Mouse (Mus musculus) regulatory T cell (primary cell): ENCODE results near the gene Mapkbp1.

Source experiments
- in situ Hi-C: fragments of 300-600 bp; cut with MboI, MseI; formaldehyde crosslinking; loops from one replicate; pipeline ENCODE4 v1.15.1; 2025; ENCODE audit warnings: high pct_unique_total_duplicates

The Mapkbp1 gene

DNA sequence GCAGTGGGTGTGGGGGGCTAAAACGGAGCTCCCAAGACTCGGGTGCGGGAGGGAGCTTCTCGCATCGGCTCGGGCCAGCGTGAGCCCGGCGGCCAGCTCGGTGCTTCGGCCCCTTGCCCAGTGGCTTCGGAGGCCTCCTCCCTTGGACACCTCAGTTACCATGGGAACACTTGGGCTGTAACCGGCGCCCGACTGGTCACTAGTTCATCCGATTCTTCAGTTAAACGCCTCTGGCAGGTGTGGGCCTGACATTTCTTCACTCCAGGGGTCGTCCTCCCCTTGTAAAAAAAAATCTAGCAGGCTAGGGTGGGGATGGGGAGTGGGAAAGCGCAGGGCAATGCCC lies at the start of gene Mapkbp1:
Gene Mapkbp1, plus strand, starts transcription at position 163 of the 343 bp plus-strand sequence.
- in situ Hi-C loops: no loop called here

DNA sequence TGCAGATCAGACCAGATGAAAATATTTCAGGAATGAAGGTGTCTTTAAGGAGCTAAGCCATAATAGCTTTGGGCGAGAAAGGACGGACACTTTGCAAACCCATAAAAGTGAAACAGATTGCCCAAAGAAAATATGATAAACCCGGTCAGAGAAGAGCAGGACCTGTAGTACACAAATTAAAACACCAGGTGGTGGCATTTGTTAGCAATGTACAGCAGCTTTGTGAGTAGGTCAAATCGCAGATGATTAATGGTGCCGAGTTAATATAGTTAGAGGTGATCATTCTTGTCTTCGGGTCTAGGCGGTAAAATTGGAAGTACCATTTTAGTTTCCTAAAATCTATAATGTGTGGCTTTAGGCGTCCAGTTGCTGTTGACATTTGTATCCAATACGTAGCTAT lies 1.9 kb upstream of the Mapkbp1 start:
- in situ Hi-C loops: no loop called here

DNA sequence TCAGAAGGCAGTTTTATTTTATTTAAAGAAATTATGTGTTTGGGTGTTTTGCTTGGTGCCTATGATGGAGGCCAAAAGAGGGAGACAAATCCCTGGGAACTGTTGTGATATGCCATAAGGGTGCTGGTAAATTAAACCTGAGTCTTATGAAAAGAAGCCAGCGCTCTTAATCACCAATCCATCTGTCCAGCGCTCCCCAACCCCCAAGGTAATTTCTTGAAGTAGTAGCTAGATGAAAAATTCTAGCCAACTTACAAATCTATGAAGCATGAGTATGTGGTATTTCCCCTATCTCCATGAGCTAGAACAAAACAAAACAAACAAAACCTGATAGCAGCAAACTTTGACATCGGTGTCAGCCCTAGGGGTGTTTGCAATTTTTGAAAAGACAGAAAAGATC lies 1.2 kb upstream of the Mapkbp1 start:
- in situ Hi-C loops: no loop called here

DNA sequence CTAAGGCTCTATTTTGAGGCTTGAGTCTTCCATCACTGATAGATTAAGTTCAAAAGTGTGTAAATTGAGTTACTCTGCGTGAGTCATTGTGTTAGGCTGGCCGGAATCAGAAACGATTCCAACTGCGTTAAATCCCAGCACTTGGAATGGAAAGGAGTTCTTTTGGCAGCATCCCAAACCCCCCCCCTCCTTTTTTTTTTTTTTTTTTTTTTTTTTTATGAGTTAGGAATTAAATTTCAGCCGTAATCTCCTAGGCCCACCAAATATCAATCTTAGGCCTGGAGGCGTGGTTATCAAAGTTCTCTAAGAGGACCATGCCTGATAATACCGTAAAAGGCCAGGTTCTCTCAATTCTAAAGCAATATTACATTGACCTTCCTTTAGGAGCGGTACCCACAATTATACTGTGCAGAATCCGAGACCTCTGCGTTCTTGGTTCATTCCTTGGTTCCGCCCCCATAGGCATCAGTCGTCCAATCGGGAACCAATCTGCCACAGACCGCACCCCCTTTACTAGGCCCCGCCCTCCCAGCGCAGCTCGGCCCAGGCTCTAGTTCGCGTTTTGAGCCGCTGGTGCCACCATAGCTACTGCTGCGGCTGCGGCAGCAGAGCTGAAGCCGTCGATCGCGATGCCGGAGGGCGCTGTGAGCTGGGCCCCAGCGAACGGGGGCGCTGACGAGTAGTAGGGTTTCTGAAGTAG lies 512 bp upstream of the Mapkbp1 start:
- in situ Hi-C loops: no loop called here

DNA sequence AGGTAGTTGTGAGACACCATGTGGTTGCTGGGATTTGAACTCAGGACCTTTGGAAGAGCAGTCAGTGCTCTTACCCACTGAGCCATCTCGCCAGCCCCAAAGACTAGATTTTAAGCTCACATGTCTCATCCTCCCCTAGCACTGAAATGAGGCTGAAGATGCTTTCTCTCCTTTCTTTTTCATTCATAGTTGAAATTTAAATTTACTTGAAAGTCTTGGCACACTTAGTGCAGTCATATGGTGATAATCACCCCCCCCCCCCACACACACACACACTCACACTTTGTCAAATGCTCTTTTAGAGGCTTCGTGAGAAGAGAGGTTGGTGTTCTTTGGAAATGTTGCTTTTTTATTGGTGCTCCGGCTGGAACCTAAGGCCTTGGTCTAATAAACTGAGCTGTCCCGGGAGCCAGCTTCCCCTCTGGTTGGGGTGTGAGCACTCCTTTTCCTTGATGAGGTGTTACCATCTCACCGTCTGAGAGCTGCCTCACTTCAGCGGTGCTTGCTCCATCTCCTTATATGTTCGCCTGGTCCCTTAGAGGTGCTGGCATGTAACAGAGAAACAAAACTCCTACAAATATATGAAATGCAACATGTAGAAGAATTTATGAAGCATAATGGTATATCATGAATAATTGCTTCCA lies 8.0 kb downstream of the Mapkbp1 start:
- in situ Hi-C loops: no loop called here

DNA sequence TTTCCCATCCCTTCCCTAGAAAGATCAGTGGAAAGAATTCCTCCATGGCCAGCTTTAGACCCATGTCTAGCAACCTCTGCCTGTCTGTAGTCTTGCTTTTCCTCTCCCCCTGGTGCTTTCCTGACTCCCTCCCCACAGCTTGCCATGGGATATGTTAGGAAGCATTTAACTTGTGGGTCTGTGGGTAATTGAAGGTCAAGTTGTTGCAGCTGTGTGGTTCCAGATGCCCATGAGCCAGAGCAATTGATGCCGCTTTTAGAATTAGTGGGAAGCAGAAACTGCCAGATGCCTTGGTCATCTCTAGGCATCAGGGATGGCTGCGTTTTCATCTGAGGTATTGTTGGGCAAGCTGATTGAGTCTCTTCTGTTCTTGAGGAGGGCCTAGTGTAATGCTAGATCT lies 9.1 kb downstream of the Mapkbp1 start:
- in situ Hi-C loops: no loop called here

DNA sequence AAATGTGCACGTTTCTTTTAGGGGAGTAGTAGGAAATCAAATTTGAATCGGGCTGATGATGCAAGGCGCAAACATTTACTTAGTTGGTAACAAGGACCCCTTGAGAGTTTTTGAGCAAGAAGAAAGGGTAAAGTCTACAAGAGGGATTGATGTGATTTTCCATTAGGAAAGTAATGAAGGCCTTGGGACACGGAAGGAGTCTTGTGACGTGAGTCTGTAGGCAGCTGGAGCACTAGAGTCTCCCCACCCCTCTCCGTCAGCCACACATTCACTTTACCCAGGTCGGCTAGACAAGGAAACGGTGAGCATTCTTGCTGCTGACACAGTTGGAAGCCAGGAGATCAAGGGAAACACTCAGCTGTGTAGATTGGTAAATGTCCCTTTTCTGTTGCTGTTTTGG lies 13.4 kb downstream of the Mapkbp1 start:
- in situ Hi-C loops: no loop called here

DNA sequence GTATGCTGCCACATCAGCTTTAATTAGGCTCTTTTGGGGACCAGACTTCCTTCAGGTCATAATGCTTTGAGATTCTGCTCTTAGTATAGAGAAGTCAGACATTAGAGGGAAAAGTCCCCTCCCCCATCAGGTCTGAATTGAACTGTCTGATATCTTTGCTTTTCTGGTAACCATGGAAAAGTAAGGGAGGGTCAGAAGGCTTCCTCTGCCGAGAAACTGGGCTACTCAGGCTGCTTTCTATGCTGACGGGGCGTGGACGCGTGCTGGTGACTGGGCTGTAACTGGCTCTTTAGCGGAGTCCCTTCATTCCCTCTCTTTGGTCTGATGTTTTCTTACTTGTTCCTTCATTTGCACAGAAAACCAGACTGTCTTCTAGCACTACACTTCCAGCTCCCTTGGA lies 13.9 kb downstream of the Mapkbp1 start:
- in situ Hi-C loops: no loop called here

DNA sequence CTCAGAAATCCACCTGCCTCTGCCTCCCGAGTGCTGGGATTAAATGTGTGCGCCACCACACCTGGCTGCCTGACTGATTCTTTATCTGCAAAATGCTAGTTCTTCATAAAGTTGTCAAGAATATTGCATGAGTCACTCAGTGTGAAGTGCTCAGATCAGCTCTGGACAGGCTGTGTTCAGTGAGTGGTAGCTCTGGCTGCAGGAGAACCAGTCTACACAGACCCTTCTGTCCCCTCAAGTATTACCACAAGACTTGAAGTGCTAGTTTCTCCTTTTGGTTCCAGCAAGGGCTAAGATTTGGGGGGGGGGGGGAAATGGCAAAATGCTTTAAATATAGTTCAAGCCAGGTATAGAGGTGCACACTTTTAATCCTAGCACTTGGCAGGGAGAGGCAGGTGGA lies 14.9 kb downstream of the Mapkbp1 start:
- in situ Hi-C loops: no loop called here

DNA sequence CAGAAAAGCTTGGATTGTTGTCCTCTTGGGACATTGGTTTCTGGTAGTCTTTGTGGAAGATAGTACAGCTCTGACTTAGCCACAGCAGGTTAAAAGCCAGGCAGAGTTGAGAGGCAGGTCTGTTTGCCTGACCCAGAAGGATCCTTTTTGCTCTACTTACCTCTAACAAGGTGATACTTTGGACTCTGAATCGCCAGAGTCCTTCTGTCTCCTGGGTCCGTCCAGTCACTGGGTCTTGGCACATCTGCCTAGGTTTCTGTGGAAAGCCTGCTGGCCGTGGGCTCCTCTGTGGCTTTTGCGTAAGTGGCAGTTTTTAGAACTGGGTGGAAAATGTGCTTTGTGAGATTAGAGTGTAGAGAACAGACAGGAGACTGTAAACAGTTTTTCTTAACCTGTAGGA lies 16.5 kb downstream of the Mapkbp1 start:
- in situ Hi-C loops: no loop called here

DNA sequence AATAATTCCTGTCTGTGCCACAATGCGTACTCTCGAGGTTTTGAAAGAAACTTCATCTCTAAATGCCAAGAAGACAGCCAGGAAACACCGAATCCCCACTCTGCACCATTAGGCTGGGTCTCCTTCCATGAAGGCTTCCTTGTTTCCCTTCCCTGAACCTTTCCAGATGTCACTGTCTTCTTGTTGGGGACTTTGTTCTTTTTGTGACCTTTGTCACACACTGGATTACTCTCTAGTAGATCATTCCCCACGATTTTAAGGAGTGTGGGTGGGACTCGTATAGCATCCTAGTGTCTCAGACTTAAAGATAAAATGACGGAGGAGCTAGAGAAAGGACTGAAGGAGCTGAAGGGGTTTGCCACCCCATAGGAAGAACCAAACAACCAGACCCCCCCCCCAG lies 18.4 kb downstream of the Mapkbp1 start:
- in situ Hi-C loops: no loop called here

DNA sequence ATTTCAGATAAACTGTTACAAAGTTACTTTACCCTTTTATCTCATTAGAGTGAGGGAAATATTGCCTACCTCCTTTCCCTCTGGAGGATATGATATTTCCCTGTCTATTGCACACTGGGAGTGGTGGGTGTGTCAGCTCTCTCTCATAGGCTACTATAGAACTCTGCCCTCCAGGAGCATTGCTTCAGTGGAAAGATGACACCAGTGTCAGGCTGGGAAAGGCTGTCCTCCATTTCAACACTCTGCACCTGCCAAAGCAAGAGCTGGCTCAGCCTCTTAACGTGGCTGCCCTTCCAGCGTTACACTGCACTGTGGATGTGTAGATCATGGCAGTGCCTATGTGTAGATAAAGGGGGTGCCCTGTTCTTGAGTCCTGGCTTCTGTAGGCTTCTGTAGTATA lies 19.9 kb downstream of the Mapkbp1 start:
- in situ Hi-C loops: no loop called here

DNA sequence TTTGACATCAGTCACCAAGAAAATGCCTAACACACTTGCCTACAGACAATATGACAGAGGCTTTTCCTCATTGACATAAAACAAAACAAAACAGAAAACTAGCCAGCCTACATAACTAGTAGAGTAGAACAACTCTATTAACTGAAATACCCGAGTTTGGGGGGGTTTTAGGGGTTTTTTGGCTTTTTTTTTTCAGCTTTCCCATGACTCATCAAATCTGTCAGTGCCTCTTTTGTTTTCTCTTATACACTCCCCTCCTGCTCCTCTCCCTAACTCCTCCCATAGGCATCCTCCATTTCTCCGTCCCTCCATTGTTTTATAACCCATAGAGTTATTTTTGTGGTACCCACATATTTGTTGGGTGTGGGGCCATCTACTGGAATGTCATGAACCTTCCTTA lies 21.0 kb downstream of the Mapkbp1 start:
- in situ Hi-C loops: no loop called here

DNA sequence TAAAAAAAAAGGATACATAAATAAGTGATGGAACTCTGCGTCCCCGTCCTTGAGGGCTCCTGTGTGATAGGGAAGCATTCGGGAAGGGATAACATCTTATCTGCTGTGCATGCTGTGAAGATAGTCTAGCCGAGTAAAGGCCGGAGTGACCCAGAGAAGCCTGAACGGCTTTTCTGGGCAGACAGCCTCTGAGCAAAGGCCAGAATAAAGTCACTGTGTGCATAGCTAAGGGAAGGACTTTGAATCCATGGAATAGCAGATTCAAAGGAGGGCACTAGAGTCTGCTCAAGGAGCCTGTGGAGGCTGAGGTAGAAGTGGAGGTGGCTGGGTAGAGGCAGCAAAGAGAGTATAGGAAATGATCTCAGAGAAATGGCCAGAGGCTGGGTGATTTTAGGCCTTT lies 22.3 kb downstream of the Mapkbp1 start:
- in situ Hi-C loops: no loop called here

DNA sequence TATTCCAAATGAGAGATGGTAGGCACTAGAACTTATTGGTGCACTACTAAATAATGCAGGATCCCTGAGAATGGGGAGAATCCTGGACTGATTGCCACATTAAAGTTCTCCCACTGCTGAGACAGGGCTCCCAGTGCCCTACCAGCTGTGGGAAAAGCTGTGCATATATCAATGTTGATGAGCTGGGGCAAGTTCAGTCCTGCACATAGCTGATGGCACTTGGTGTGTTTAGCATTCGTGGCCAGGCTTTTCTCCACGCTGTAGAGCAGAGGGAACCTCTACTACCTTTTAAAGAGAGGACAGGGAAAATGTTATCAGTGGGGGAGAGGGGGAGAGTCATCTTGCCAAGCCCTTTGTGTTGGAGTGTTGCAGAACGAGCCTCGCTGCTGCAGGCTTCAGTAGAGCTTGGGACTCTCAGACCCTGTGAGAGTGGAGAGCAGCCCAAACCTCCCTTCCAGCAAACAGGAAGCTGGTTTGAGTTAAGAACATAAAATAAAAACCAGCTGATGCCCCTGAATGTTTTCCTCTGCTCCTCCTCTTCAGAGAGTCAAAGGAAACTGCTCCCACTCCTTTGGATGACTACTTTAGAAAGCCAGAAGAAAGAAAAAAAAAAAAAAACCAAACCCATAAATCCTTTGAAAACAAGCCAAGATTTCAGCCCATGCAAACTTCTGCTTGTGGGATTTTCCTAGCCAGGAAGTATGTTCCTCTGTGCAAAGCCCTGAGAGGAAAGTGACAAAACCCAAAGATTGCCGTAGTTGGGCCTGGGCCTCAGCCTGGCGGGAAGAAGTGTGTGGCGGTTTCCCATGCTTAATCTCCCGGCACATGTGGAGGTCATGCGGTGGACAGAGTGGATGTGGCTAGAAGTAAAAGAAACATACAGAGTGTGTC lies 23.1 kb downstream of the Mapkbp1 start:
- in situ Hi-C loops: no loop called here

DNA sequence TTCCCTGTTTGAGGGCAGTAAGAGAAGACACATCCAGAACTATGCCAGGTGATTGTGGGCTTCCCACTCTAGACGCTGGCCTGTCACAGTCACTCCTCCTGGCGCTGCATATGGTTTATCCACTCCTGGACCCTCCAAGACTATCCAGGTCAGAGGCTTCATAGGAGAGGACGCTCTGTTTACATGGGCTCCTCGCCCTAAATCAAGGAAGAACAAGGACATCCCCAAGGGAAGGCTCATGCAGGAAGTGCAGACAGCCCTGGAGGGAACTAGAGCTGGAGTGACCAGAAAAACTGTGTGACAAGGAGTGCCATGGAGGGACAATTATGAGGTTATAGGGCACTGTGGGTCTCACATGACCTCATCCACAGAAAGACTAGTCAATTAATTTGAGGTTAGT lies 24.9 kb downstream of the Mapkbp1 start:
- in situ Hi-C loops: no loop called here

DNA sequence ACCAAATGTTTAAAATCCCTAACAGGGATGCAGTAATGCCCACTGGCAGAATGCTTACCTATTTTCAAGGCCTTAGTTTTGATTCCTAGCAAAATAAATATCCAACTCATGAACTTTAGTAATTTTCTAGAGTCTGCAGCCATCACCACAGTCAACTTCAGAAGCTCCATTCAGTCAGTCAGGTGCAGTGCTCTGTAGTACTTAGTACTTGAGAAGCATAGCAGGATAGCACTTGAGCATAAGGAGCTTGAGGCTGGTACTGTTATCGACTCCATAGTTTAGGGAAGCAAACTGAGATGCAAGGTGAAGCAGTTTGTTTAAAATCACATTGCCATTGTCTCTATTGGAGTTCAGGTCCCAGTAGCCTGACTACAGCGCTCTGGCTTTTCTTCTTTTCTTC lies 27.2 kb downstream of the Mapkbp1 start:
- in situ Hi-C loops: no loop called here

DNA sequence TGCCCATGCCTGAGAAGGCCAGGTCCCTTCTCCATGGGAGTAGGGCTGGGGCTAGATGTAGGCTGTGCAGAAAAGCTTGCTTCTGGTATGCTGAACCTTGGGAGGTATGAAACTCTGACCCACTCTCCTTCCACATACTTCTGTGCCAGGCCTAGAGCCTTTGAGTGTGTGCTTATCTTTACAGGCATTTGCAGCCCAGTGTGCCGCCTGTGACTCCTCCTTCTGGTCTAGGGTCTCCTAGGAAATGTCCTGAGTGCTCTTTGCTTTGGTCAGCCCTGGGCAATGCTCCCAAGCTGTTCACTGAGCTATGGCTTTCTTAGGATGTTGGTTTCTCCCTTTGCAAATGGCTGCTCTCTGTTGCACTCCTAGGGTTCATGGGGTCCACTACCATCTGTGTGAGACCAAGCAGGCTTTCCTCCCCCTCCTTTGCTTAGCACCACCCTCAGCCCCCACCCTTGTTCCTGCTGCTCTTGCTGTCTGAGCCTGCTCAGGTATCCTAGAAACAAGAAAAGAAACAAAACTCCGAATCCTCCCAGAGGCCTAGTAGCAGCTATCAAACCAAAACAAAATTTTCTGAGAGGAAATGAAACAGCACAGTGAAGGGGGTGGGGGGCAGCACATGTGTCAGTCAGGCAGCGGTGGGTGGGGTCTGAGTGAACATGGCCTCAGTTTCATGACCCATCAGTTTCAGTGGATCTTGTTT lies 28.5 kb downstream of the Mapkbp1 start:
- in situ Hi-C loops: no loop called here

DNA sequence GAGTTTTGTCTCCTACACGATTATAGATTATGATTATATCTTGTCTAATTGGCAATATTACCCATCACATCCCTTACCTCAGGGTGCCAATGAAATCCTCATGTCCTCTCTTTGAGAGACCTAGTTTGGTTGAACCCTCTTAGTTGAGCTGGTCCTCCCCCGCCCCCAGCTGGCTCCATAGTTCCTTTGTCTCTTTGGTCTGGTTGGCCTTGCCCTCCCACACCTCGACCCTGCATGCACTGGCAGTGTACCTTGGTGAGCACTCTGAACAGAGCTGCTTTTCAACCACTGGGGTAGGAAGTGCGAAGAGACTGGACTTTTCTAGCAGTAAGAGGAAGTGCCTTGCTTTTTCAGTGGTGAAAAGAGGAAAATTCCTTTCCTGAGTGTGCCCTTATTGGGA lies 29.5 kb downstream of the Mapkbp1 start:
- in situ Hi-C loops: no loop called here

DNA sequence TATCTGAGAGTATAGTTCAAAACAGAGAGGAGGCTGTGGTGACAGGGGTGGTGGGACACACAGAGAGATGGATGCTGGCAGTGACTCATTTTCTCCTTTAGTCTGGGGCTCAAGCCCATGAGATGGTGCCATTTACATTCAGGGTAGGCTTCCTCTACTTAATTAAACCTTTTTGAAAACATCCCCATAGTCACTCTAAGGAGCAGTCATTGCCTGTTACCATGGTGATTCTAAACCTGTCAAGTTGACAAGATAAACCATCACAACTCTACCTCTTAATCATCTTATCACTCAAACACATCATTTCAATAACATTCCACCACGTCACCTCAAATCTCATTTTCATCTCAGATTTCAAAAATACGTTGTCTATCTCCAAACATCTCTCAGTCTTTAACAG lies 31.5 kb downstream of the Mapkbp1 start:
- in situ Hi-C loops: no loop called here

DNA sequence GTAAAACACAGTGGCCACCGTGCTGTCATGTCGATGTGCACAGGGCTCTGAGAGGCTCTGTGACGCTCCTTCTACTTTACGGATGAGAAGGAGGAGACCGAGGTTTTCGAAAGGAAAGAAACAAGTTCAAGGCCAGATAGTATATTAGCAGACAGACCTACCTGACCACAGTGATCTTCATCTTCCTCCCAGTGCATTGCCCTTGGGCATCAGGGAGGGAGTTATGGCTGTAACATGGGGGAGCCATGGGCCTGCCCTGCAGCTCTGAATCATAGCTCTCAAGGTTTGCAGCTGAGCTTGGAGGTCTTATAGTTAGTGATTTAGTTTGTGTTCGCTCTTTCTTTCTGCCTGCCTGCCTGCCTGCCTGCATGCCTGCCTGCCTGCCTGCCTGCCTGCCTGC lies 34.2 kb downstream of the Mapkbp1 start:
- in situ Hi-C loops: no loop called here

DNA sequence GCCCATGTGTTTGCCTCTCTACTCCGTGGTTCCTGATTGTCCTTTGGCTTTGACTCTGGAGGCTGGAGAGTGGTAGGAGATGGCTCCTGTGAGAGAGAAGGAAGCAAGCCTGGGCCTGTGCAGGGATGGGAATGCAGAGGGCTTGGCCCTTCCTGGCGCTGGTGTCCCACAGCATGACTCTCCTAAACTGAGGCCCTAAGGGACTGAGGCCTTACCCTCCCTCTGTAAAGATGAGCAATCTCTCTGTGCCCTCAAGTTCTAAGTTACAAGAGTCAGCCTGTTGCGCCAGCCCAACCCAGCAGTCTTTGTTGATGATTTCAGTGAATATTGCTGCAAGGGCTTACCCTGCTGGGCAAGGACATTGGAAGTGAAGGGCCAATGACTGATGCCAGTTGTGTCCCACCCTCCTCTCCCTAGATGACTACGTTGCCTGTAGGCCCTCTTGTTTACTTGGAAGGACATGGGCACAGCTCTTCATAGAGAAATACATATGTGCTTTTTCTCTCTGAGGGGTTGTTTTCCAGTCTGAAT lies 35.2 kb downstream of the Mapkbp1 start:
- in situ Hi-C loops: no loop called here
